Mouse (Mus musculus) small intestine, adult 2 months (tissue): ENCODE data around the gene Otub1.

Experiments used
- CTCF ChIP-seq: fragments of 200-500 bp; IDR thresholded peaks from 2 replicates; pipeline ENCODE4 v1.5.1; 2012; ENCODE audit warnings: low read depth, mild to moderate bottlenecking, control low read depth, inconsistent platforms, low read length, moderate library complexity, mixed read lengths; ENCODE audit not compliant: insufficient replicate concordance, insufficient read length; ENCODE audit errors: extremely low read depth
- POLR2A ChIP-seq: fragments of 200-500 bp; IDR thresholded peaks from 2 replicates; pipeline ENCODE4 v1.6.1; 2012; ENCODE audit warnings: low read depth, mild to moderate bottlenecking, control low read depth, inconsistent platforms, low read length, moderate library complexity

GRCm38 (mm10) chr19:7205326-7205725 is 790 bp downstream of the Otub1 start:
- TF ChIP-seq POLR2A = no peak
- no peak for TF ChIP-seq CTCF
